Mouse (Mus musculus) liver, postnatal 0 days (tissue): ENCODE measurements around the gene Ndufb3. TPM values are rescaled to one million over a fixed set of nuclear protein-coding genes. Genes with fewer than 3 reads are reported as not detected.
A peak's percentile ranks its signal among the peaks of the same experiment; 100 is the strongest.
"Not testable (repeated sequence)": the region's sequence is repeated elsewhere in the genome, so short reads cannot be mapped to it uniquely, and the experiment has no call there.

Experiments used
- ATAC-seq: fragments of 200-750 bp; cut with Nextera tagmentation; 2 replicates; pipeline ENCODE4 v1.8.0; 2017; ENCODE audit warnings: mild to moderate bottlenecking, moderate library complexity
- DNase-seq: peaks from one replicate; pipeline ENCODE4 v3.0.0-alpha.2; 2016
- H3K27ac ChIP-seq: fragments of 300-500 bp; sonication (generic); 2 replicates; pipeline ENCODE4 v1.5.1; 2014; ENCODE audit warnings: antibody characterized with exemption, moderate library complexity, mild to moderate bottlenecking, low read depth
- H3K27me3 ChIP-seq: fragments of 300-500 bp; sonication (generic); 2 replicates; pipeline ENCODE4 v1.6.1; 2014; ENCODE audit warnings: low read length, control low read depth, mixed read lengths; ENCODE audit not compliant: insufficient read depth
- H3K36me3 ChIP-seq: fragments of 300-500 bp; sonication (generic); replicated peaks from 2 replicates; pipeline ENCODE4 v1.6.1; 2014; ENCODE audit warnings: mild to moderate bottlenecking, control low read depth, low read length, moderate library complexity, mixed read lengths; ENCODE audit not compliant: insufficient read depth
- H3K4me1 ChIP-seq: fragments of 300-500 bp; sonication (generic); 2 replicates; pipeline ENCODE4 v1.6.1; 2014; ENCODE audit warnings: antibody characterized with exemption, mild to moderate bottlenecking, control low read depth; ENCODE audit not compliant: insufficient read depth
- H3K4me2 ChIP-seq: fragments of 300-500 bp; sonication (generic); 2 replicates; pipeline ENCODE4 v1.6.1; 2014; ENCODE audit warnings: low read depth, mild to moderate bottlenecking, low read length, moderate library complexity, mixed read lengths
- H3K4me3 ChIP-seq: fragments of 300-500 bp; sonication (generic); 2 replicates; pipeline ENCODE4 v1.5.1; 2014; ENCODE audit warnings: low read depth, low read length
- H3K9ac ChIP-seq: fragments of 300-500 bp; sonication (generic); replicated peaks from 2 replicates; pipeline ENCODE4 v1.6.1; 2014; ENCODE audit warnings: mild to moderate bottlenecking, moderate library complexity
- H3K9me3 ChIP-seq: fragments of 300-500 bp; sonication (generic); 2 replicates; pipeline ENCODE4 v1.6.1; 2016; ENCODE audit warnings: mild to moderate bottlenecking, control low read depth, low read length, mixed read lengths
- CTCF ChIP-seq: sonication (generic); IDR thresholded peaks from 2 replicates; pipeline ENCODE4 v1.5.1; 2016; ENCODE audit warnings: antibody characterized with exemption, low read depth
- EP300 ChIP-seq: IDR thresholded peaks from 2 replicates; pipeline ENCODE4 v1.6.1; 2016; ENCODE audit warnings: antibody characterized with exemption, low read depth, mild to moderate bottlenecking
- WGBS: fragments of 180-500 bp; shearing (Covaris S2); extraction: QIAGEN DNeasy Blood & Tissue Kit; methylation state at CpG from one replicate; pipeline ENCODE4 v1.1.7; 2014; ENCODE audit not compliant: insufficient replicate concordance; 5-methylcytosine and 5-hydroxymethylcytosine counted together
- polyA plus RNA-seq: library from polyadenylated mRNA; unstranded; fragments of >200 nt; fragmentation: Nextera tagmentation; extraction: Ambion mirVana; gene quantifications from 2 replicates; pipeline ENCODE4 v1.2.1, GENCODE M21; 2015

Gene Ndufb3
- polyA plus RNA-seq, 1 experiment from 2014 or later, result 129 TPM

DNA sequence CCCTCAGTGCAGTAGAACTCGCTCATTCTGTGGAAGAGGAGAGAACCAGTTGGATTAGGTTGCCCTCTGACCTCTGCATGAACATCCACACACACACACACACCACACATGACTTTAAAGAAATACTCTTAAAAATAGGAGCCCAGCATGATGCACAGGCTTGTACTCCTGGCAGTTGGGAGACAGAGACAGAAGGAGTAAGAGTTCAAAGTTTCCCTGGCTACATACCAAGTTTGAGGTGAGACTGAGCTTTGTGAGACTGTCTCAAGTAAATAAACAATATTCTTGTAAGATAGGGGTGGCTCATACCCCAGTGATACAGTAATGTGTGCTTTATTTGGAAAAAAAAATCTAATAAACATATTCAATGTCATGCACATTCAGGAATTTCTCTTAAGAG, 1.3 kb downstream of the Ndufb3 start:
- Histone ChIP-seq H3K4me2 (peak overlapping the region; percentile 83), H3K4me3 (peak overlapping the region; percentile 61), H3K27me3 (no peaks in the 10 kb centered on the region), H3K9ac (peak overlapping the region; percentile 71), H3K4me1 (peaks cover 12% of the 10 kb centered on the region), H3K36me3 (peaks cover 3% of the 10 kb centered on the region), H3K27ac (no peak overlapping the region), H3K9me3 (no peaks in the 10 kb centered on the region)
- TF ChIP-seq EP300 (no peak), CTCF (no peak)
- DNase-seq (no peak), ATAC-seq (no peak)
- WGBS, result 67% methylated on average over 1 of the region's 1 CpGs

DNA sequence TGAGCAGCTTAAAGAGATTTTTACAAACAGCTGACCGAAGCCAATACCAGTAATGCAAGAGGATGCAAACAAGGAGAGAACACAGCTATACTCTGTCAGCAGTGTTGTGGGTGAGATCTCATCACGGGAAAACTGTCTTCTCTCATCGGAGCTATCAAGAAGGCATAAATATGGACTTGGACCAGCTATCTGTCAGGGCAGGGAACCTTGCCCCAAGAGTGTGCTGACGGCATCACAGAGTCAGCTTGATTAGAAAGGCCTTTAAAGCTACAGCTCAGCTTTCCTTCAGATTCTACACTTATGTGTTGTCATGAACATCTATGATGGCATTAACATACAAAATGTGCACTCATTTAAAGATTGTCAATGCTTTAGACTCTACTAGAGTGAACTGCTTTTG, 16.5 kb downstream of the Ndufb3 start:
- 66% methylated on average over 4 of the region's 4 CpGs for WGBS

GRCm38 (mm10) chr1:58603738-58604137, 17.6 kb downstream of the Ndufb3 start:
- Histone ChIP-seq H3K27me3 (no peaks in the 10 kb centered on the region), H3K36me3 (no peaks in the 10 kb centered on the region), H3K27ac (no peak overlapping the region), H3K9ac (no peak overlapping the region), H3K4me1 (no peaks in the 10 kb centered on the region), H3K4me3 (no peak overlapping the region), H3K9me3 (no peaks in the 10 kb centered on the region), H3K4me2 (no peak overlapping the region)
- ATAC-seq (no peak), DNase-seq (no peak)
- 39% methylated on average over 4 of the region's 4 CpGs for WGBS
- TF ChIP-seq CTCF (no peak), EP300 (no peak)

More for the DNA sequence above, 16.5 kb downstream of the Ndufb3 start:
- no peak overlapping the region for H3K27ac ChIP-seq
- no peak for ATAC-seq
- H3K4me2 ChIP-seq, result no peak overlapping the region
- no peaks in the 10 kb centered on the region for H3K36me3 ChIP-seq
- no peak for DNase-seq
- H3K4me1 ChIP-seq, result no peaks in the 10 kb centered on the region
- H3K9ac ChIP-seq, result no peak overlapping the region
- TF ChIP-seq CTCF (no peak), EP300 (no peak)
- no peak overlapping the region for H3K4me3 ChIP-seq
- H3K9me3 ChIP-seq, result no peaks in the 10 kb centered on the region
- H3K27me3 ChIP-seq, result no peaks in the 10 kb centered on the region

GRCm38 (mm10) chr1:58609591-58609990, 23.4 kb downstream of the Ndufb3 start:
- not testable (repeated sequence) for DNase-seq, ATAC-seq
- 81% methylated on average over 5 of the region's 5 CpGs for WGBS

GRCm38 (mm10) chr1:58610166-58610565, 24.0 kb downstream of the Ndufb3 start:
- no peak overlapping the region for H3K4me3 ChIP-seq
- no peak overlapping the region for H3K27ac ChIP-seq
- no peaks in the 10 kb centered on the region for H3K27me3 ChIP-seq
- no peak overlapping the region for H3K9ac ChIP-seq
- no peak for ATAC-seq
- no peaks in the 10 kb centered on the region for H3K36me3 ChIP-seq
- no peaks in the 10 kb centered on the region for H3K9me3 ChIP-seq
- H3K4me2 ChIP-seq, result no peak overlapping the region
- no peaks in the 10 kb centered on the region for H3K4me1 ChIP-seq
- WGBS, result 61% methylated on average over 1 of the region's 1 CpGs
- no peak for TF ChIP-seq CTCF
- TF ChIP-seq EP300, result no peak
- DNase-seq, result no peak

More at GRCm38 (mm10) chr1:58609591-58609990, 23.4 kb downstream of the Ndufb3 start:
- not testable (repeated sequence) for H3K4me2 ChIP-seq, H3K36me3 ChIP-seq, H3K27ac ChIP-seq, H3K9me3 ChIP-seq, H3K27me3 ChIP-seq, H3K4me3 ChIP-seq, H3K9ac ChIP-seq, H3K4me1 ChIP-seq

DNA sequence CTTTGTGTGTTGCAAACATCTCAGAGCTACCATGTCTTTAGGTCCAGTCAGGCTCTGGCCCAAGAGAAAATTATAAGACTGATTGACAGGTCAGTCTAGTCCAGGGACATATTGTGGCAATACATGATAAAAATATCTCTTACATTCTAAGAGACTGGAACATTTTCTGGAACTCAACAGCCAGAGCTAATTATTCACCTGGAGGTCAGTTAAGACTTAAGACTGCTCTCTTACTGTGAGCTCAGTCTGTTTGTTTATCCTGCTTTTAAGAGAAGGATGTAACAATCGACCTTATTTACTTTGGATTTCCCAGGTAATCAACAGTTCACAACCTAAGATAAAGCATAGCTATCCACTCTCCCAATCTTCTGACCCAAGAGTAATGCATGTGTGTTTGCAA, 24.4 kb downstream of the Ndufb3 start:
- DNase-seq (no peak), ATAC-seq (no peak)
- Histone ChIP-seq H3K36me3 (no peaks in the 10 kb centered on the region), H3K27me3 (no peaks in the 10 kb centered on the region), H3K4me3 (no peak overlapping the region), H3K9ac (no peak overlapping the region), H3K9me3 (no peaks in the 10 kb centered on the region), H3K4me2 (no peak overlapping the region), H3K4me1 (no peaks in the 10 kb centered on the region), H3K27ac (no peak overlapping the region)
- no peak for TF ChIP-seq EP300
- no peak for TF ChIP-seq CTCF
- 34% methylated on average over 1 of the region's 1 CpGs for WGBS

DNA sequence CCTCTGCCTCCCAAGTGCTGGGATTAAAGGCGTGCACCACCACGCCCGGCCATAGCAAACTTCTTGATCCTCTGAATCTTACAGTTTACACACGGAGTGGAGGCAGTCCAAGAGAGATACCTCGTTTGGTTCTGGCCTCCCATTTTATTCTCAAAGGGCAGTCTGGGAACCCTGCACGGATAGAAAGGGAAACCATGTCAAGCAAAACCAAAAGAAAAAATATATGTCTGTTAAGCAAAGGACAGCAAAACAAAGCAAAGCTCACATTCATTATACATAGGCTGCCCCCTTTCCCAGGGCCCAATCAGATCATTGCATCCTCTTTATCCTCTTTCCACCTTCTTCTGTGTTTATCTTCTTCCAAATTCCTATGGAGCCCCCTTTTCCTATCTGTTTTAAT, 27.6 kb downstream of the Ndufb3 start:
- no peak overlapping the region for H3K4me2 ChIP-seq
- no peak for ATAC-seq
- no peak overlapping the region for H3K4me3 ChIP-seq
- H3K9ac ChIP-seq, result no peak overlapping the region
- no peaks in the 10 kb centered on the region for H3K36me3 ChIP-seq
- H3K9me3 ChIP-seq, result no peaks in the 10 kb centered on the region
- TF ChIP-seq CTCF (no peak), EP300 (no peak)
- no peak overlapping the region for H3K27ac ChIP-seq
- no peaks in the 10 kb centered on the region for H3K27me3 ChIP-seq
- WGBS, result 69% methylated on average over 6 of the region's 6 CpGs
- H3K4me1 ChIP-seq, result no peaks in the 10 kb centered on the region; the same call in 1 of the 2 replicates
- no peak for DNase-seq
